Mouse (Mus musculus): Measurements from ENCODE around the gene Txnrd1.

DNA sequence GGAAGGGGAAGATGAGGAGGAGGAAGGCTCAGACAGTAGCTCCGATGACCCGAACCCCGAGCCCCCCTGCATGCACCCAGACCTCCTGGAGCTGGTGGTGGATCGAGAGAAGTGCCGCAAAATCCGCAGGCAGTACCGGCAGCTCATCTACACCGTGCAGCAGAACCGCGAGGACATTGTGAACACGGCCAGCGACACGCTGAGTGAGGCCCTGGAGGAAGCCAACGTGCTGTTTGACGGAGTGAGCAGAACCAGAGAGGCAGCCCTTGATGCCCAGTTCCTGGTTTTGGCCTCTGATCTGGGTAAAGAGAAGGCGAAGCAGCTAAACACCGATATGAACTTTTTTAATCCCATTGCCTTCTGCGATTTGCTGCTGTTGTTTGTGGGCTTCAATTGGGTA lies 33.1 kb downstream of the Txnrd1 start:
- TF ChIP-seq CTCF (IDR thresholded peaks at IDR 0.05; ENCODE audit: low read depth) = no peak
- TF ChIP-seq EP300 (IDR thresholded peaks at IDR 0.05; ENCODE audit: low read depth) = no peak

Data from liver, embryonic 14.5 days (tissue).